9 mouse cellular contexts compared by ENCODE assay signal in genomic region chr2:30721473-30722262, GRCm38 (mm10).
DNase-seq lines count a peak whose midpoint lies in the region; ATAC-seq lines count a peak whose summit lies in the region.
"Had no signal": no experiment of that assay in that cellular context is flagged by ENCODE, and none has a peak within 500 bp of the region (broad histone marks: within the 10 kb centered on the region; RNA-seq: fewer than 3 reads in every experiment).

No protein-coding gene starts in this region.

- H3K27me3 ChIP-seq in embryonic facial prominence, embryonic 15.5 days = no peaks in the 10 kb centered on the region
- no peaks in the 10 kb centered on the region for H3K27me3 ChIP-seq in hindbrain, embryonic 10.5 days (ENCODE audit: insufficient read depth, poor library complexity, severe bottlenecking)

- H3K4me3 ChIP-seq in embryonic facial prominence, embryonic 15.5 days (replicated peaks) = no peak overlapping the region
- H3K4me3 ChIP-seq in hindbrain, embryonic 10.5 days = peak overlapping the region; percentile 53

- peak; percentile 56 for ATAC-seq in embryonic facial prominence, embryonic 15.5 days (ENCODE audit: insufficient number of reproducible peaks, low FRiP score, low TSS enrichment, low read depth)

- 13% methylated on average over 12 of the region's 12 CpGs for WGBS in embryonic facial prominence, embryonic 15.5 days
- WGBS in hindbrain, embryonic 10.5 days = 10% methylated on average over 12 of the region's 12 CpGs

- H3K27ac ChIP-seq in embryonic facial prominence, embryonic 15.5 days (replicated peaks) = peak overlapping the region; percentile 99
- peak overlapping the region; percentile 100 for H3K27ac ChIP-seq in hindbrain, embryonic 10.5 days

- peak; percentile 56 to 59 for DNase-seq in heart, adult 18-20 months
- DNase-seq in heart, adult 8-10 months (ENCODE audit: low spot score) = no peak
- DNase-seq in ZHBTc4 (ENCODE audit: low read depth, low spot score) = peak; percentile 68
- peak; percentile 86 for DNase-seq in hindbrain, embryonic 10.5 days (ENCODE audit: low spot score)
- DNase-seq in left cerebral cortex, postnatal 4 days = peak; percentile 79
- peak; percentile 83 for DNase-seq in retina, postnatal 1 day
- no peak for DNase-seq in thymus, postnatal 0 days (ENCODE audit: low spot score)

- H3K9me3 ChIP-seq in embryonic facial prominence, embryonic 15.5 days (replicated peaks) = no peaks in the 10 kb centered on the region
- H3K9me3 ChIP-seq in hindbrain, embryonic 10.5 days = no peaks in the 10 kb centered on the region
- H3K9me3 ChIP-seq: G1E had no signal

- H3K4me1 ChIP-seq in embryonic facial prominence, embryonic 15.5 days = peaks cover 89% of the 10 kb centered on the region
- peaks cover 100% of the 10 kb centered on the region for H3K4me1 ChIP-seq in hindbrain, embryonic 10.5 days (replicated peaks)

- H3K4me2 ChIP-seq in embryonic facial prominence, embryonic 15.5 days (replicated peaks) = 0 out of 2 replicates have a peak overlapping the region, but pooled peaks have one; percentile 8

- intact Hi-C loops in left cerebral cortex, postnatal 4 days (cut with DNase I) = loop anchor here (5.0 kb wide), 1 partner anchor 66 kb away; no protein-coding TSS in a partner anchor

- H3K9ac ChIP-seq in embryonic facial prominence, embryonic 15.5 days = no peak overlapping the region

- no peaks in the 10 kb centered on the region for H3K36me3 ChIP-seq in embryonic facial prominence, embryonic 15.5 days
- H3K36me3 ChIP-seq in hindbrain, embryonic 10.5 days = no peaks in the 10 kb centered on the region
- H3K36me3 ChIP-seq: G1E had no signal

Comparison
In these comparisons a context has a peak if more than half of its experiments do, and no peak if none do; other contexts are left out.
1. DNase-seq: peak in heart, adult 18-20 months (2 of 2), ZHBTc4 (single experiment), hindbrain, embryonic 10.5 days (single experiment), left cerebral cortex, postnatal 4 days (single experiment) and retina, postnatal 1 day (single experiment); none in heart, adult 8-10 months (single experiment) and thymus, postnatal 0 days (single experiment).